Mouse (Mus musculus): Measurements from ENCODE around the gene Nkx6-2. TPM values are rescaled to one million over a fixed set of nuclear protein-coding genes. Genes with fewer than 3 reads are reported as not detected.
A peak's percentile ranks its signal among the peaks of the same experiment; 100 is the strongest.

The Nkx6-2 gene
- polyA plus RNA-seq, 1 experiment = not detected

GRCm38 (mm10) chr7:139547325-139547724, 35.3 kb downstream of the Nkx6-2 start:
- TF ChIP-seq POLR2A (IDR thresholded peaks at IDR 0.05; ENCODE audit: insufficient read length, low read depth) (no peak), MAX (IDR thresholded peaks at IDR 0.05; ENCODE audit: low read depth) (no peak), SRF (IDR thresholded peaks at IDR 0.05; ENCODE audit: control insufficient read depth, insufficient read length, low read depth) (no peak), MYOD1 (IDR thresholded peaks at IDR 0.05; ENCODE audit: control insufficient read depth in 1 of 3, insufficient read length in 2 of 3, low read depth in 2 of 3) (no peak)
- H3K4me3 ChIP-seq = no peak overlapping the region
- H3K36me3 ChIP-seq (ENCODE audit: control insufficient read depth, insufficient read depth) = no peaks in the 10 kb centered on the region
- H3K79me2 ChIP-seq (ENCODE audit: control insufficient read depth, insufficient read depth) = no peaks in the 10 kb centered on the region
- H3K4me2 ChIP-seq (ENCODE audit: low read depth) = no peak overlapping the region
- no peak overlapping the region for H3ac ChIP-seq (ENCODE audit: control insufficient read depth, insufficient read length)
- no peaks in the 10 kb centered on the region for H3K27me3 ChIP-seq (ENCODE audit: control insufficient read depth, insufficient read depth, insufficient read length)

GRCm38 (mm10) chr7:139544706-139545625, 37.6 kb downstream of the Nkx6-2 start:
- Histone ChIP-seq H3K27me3 (ENCODE audit: control insufficient read depth, insufficient read depth, insufficient read length) (no peaks in the 10 kb centered on the region), H3K36me3 (ENCODE audit: control insufficient read depth, insufficient read depth) (no peaks in the 10 kb centered on the region), H3K4me3 (no peak overlapping the region), H3K4me2 (ENCODE audit: low read depth) (no peak overlapping the region), H3ac (ENCODE audit: control insufficient read depth, insufficient read length) (no peak overlapping the region), H3K79me2 (ENCODE audit: control insufficient read depth, insufficient read depth) (no peaks in the 10 kb centered on the region)
- TF ChIP-seq E2F4 (IDR thresholded peaks at IDR 0.05; ENCODE audit: insufficient read depth) (no peak), MYOG (IDR thresholded peaks at IDR 0.05; ENCODE audit: control insufficient read depth in 1 of 3, insufficient read depth in 1 of 3, insufficient read length in 2 of 3, low read depth in 2 of 3) (peak in 2 of 3 experiments; percentile 64 to 75), MYOD1 (IDR thresholded peaks at IDR 0.05; ENCODE audit: control insufficient read depth in 1 of 3, insufficient read length in 2 of 3, low read depth in 2 of 3) (peak in 1 of 3 experiments; percentile 78)

- H3K79me2 ChIP-seq (ENCODE audit: control insufficient read depth, insufficient read depth) = no peaks in the 10 kb centered on the region
- peaks cover 3% of the 10 kb centered on the region for H3K36me3 ChIP-seq (ENCODE audit: control insufficient read depth, insufficient read depth)
- H3K27me3 ChIP-seq (ENCODE audit: control insufficient read depth, insufficient read depth, insufficient read length) = no peaks in the 10 kb centered on the region
These were observed 41.2 kb downstream of the Nkx6-2 start for GRCm38 (mm10) chr7:139541422-139541821.

GRCm38 (mm10) chr7:139540601-139541000, 42.0 kb downstream of the Nkx6-2 start:
- TF ChIP-seq POLR2AphosphoS2 (IDR thresholded peaks at IDR 0.05; ENCODE audit: insufficient read length, low read depth) (no peak), CEBPB (IDR thresholded peaks at IDR 0.05; ENCODE audit: insufficient read depth, poor library complexity, severe bottlenecking) (no peak), SRF (IDR thresholded peaks at IDR 0.05; ENCODE audit: control insufficient read depth, insufficient read length, low read depth) (no peak), E2F4 (IDR thresholded peaks at IDR 0.05; ENCODE audit: insufficient read depth) (no peak), MYOD1 (IDR thresholded peaks at IDR 0.05; ENCODE audit: control insufficient read depth in 1 of 3, insufficient read length in 2 of 3, low read depth in 2 of 3) (no peak), TCF3 (IDR thresholded peaks at IDR 0.05; ENCODE audit: insufficient read length, low read depth) (no peak), POLR2A (IDR thresholded peaks at IDR 0.05; ENCODE audit: insufficient read length, low read depth) (no peak), MYOG (IDR thresholded peaks at IDR 0.05; ENCODE audit: control insufficient read depth in 1 of 3, insufficient read depth in 1 of 3, insufficient read length in 2 of 3, low read depth in 2 of 3) (no peak), REST (IDR thresholded peaks at IDR 0.05; ENCODE audit: insufficient read depth, insufficient read length) (no peak), TCF12 (IDR thresholded peaks at IDR 0.05; ENCODE audit: insufficient read depth, poor library complexity, severe bottlenecking) (no peak), USF1 (IDR thresholded peaks at IDR 0.05; ENCODE audit: low read depth) (no peak), MAX (IDR thresholded peaks at IDR 0.05; ENCODE audit: low read depth) (no peak)
- Histone ChIP-seq H3K36me3 (ENCODE audit: control insufficient read depth, insufficient read depth) (peaks cover 3% of the 10 kb centered on the region), H3ac (ENCODE audit: control insufficient read depth, insufficient read length) (no peak overlapping the region), H3K4me3 (no peak overlapping the region), H3K27me3 (ENCODE audit: control insufficient read depth, insufficient read depth, insufficient read length) (no peaks in the 10 kb centered on the region), H3K79me2 (ENCODE audit: control insufficient read depth, insufficient read depth) (no peaks in the 10 kb centered on the region), H3K4me2 (ENCODE audit: low read depth) (no peak overlapping the region)

More at GRCm38 (mm10) chr7:139541422-139541821, 41.2 kb downstream of the Nkx6-2 start:
- no peak overlapping the region for H3K4me2 ChIP-seq (ENCODE audit: low read depth)
- TF ChIP-seq POLR2A (IDR thresholded peaks at IDR 0.05; ENCODE audit: insufficient read length, low read depth) = no peak
- no peak overlapping the region for H3K4me3 ChIP-seq
- H3ac ChIP-seq (ENCODE audit: control insufficient read depth, insufficient read length) = no peak overlapping the region

- Histone ChIP-seq H3K4me3 (no peak overlapping the region), H3K36me3 (ENCODE audit: control insufficient read depth, insufficient read depth) (peaks cover 3% of the 10 kb centered on the region), H3K79me2 (ENCODE audit: control insufficient read depth, insufficient read depth) (no peaks in the 10 kb centered on the region), H3ac (ENCODE audit: control insufficient read depth, insufficient read length) (no peak overlapping the region), H3K4me2 (ENCODE audit: low read depth) (no peak overlapping the region), H3K27me3 (ENCODE audit: control insufficient read depth, insufficient read depth, insufficient read length) (no peaks in the 10 kb centered on the region)
- TF ChIP-seq MYOG (IDR thresholded peaks at IDR 0.05; ENCODE audit: control insufficient read depth in 1 of 3, insufficient read depth in 1 of 3, insufficient read length in 2 of 3, low read depth in 2 of 3) = no peak
- no peak for TF ChIP-seq POLR2A (IDR thresholded peaks at IDR 0.05; ENCODE audit: insufficient read length, low read depth)
- TF ChIP-seq USF1 (IDR thresholded peaks at IDR 0.05; ENCODE audit: low read depth) = no peak
- TF ChIP-seq TCF12 (IDR thresholded peaks at IDR 0.05; ENCODE audit: insufficient read depth, poor library complexity, severe bottlenecking) = no peak
- no peak for TF ChIP-seq TCF3 (IDR thresholded peaks at IDR 0.05; ENCODE audit: insufficient read length, low read depth)
- no peak for TF ChIP-seq MAX (IDR thresholded peaks at IDR 0.05; ENCODE audit: low read depth)
- no peak for TF ChIP-seq CEBPB (IDR thresholded peaks at IDR 0.05; ENCODE audit: insufficient read depth, poor library complexity, severe bottlenecking)
- TF ChIP-seq POLR2AphosphoS2 (IDR thresholded peaks at IDR 0.05; ENCODE audit: insufficient read length, low read depth) = no peak
- TF ChIP-seq SRF (IDR thresholded peaks at IDR 0.05; ENCODE audit: control insufficient read depth, insufficient read length, low read depth) = no peak
- TF ChIP-seq MYOD1 (IDR thresholded peaks at IDR 0.05; ENCODE audit: control insufficient read depth in 1 of 3, insufficient read length in 2 of 3, low read depth in 2 of 3) = no peak
- TF ChIP-seq E2F4 (IDR thresholded peaks at IDR 0.05; ENCODE audit: insufficient read depth) = no peak
- no peak for TF ChIP-seq REST (IDR thresholded peaks at IDR 0.05; ENCODE audit: insufficient read depth, insufficient read length)
These were observed 44.1 kb downstream of the Nkx6-2 start for GRCm38 (mm10) chr7:139538541-139538940.
